Mouse (Mus musculus): Measurements from ENCODE around the gene Hist2h4.

Hist2h4 gene

DNA sequence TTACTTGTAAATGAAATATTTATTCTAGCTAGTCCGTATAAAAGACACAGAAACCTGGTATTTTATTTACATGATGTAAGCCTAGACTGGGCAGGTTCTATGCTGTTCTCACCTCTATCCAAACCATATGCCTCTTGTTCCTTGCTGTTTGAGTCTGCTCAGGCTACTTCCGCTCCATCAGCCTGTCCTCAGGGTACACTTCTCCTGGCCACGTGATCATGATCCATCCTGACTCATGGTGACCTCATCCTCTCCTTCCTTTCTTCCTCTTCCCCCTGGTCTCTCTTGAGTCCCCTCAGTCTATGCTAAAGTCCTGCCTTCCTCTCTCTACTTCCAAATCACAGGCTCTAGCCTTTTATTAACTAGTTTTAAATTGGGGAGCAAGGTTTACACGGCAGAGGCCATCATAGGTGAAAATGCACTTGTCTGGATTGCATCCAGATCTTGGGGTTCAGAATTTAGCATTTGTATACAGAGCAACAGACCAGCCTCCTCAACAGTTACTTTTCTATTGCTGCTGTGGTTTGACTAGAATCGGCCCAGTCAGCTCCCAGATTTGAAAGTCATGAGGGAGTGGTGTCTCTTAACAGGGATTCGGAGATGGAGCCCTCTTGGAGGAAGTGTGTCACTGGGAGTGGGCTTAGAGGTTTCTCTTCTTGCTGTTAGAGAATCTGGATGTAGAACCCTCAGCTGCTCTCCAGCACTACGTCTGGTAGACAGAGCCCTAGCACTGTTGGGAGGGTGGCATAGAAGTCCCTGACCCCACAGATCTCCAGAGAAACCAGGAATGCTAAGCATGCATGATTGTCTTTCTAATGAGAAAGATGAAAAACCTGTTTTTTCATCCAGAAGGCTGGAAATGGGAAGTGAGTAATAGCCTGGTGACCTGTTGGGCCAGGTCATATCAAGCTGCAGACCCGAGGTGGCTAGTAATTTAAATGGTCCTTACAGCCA is 36.1 kb downstream of the Hist2h4 start:
- DNase-seq (ENCODE audit: low read depth, low spot score): no peak

DNA sequence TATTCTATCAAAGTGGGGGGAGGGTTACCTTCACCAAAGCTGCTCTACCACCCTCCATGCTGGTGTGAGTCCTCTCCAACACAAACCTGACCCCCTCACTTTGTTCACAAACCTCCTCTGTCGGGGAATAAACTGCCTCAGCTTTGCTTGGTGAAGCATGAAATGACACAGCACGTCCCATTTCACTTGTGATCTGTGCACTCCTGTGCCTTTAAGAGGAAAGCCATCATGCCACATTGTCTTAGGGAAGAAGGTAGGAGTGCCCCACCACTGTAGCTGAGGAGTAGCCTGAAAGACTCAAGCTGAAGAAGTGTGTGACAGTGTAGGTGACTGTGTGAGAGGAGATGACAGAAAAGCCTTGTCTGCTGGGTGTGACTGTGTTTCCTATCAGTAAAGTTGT is 37.7 kb downstream of the Hist2h4 start:
- no peak for DNase-seq (ENCODE audit: low read depth, low spot score)

DNA sequence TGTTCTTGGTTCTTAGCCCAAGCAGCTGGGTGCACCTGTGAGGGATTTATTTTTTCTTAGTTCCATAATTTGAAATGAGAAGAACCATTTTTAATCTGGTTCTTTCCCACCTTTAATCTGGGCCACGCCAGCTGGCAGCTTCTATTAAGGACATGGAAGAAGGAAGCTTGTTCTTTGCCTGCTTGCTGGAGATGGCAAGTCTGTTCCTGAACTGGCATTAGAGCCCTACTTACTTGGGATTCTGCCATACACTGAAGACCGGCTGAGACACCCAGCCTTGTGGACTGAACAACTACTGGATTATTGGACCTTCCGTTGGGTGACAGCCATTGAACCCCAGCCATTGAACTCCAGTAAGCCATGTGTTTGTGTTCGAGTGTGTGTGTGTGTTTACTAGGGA is 40.3 kb downstream of the Hist2h4 start:
- no peak for DNase-seq (ENCODE audit: low read depth, low spot score)

DNA sequence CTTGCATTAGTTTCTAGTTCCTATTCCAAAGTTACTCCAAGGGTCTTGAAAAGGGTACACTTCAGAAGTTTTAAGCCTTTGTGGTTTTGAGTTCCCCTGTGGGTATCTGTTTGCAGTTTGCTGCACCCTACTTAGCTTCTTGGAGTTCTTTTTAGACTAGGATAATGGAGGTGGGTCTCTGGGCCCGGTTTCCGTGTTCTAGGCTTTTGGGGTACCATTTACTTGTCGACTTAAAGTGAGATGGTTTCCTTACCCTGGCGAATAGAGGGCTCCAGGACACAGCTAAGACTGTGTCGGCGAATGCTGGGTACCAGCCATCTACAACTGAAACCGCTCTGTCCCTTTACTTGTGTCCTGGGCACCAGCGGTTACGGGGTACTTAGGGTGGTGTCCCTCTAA is 41.5 kb downstream of the Hist2h4 start:
- no peak for DNase-seq (ENCODE audit: low read depth, low spot score)

DNA sequence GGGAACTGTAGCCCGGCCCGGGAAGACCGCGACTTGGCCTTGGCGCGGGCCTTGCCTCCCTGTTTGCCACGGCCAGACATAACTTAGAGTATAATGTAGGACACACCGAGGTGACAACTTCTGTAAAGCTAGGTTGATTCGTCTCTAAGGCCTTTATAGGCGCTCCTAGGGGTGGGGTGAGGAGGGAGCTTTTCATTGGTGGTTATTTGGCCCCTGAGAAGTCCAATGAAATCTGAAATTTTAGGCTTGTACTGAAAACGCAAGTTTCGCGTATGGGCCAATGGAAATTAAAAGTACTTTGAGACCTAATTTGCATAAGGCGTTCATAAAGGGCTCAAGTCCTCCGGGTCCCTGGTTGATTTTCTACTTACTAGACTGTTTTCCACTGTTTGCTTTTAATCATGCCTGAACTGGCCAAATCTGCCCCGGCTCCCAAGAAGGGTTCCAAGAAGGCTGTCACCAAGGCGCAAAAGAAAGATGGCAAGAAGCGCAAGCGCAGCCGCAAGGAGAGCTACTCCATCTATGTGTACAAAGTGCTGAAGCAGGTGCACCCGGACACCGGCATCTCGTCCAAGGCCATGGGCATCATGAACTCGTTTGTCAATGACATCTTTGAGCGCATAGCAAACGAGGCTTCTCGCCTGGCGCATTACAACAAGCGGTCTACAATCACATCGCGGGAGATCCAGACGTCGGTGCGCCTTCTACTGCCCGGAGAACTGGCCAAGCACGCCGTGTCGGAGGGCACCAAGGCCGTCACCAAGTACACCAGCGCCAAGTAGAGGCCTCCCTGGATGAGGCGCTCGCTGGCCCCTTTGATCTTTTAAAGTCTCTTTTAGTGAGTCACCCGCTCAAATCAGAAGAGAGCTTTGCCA is 42.1 kb downstream of the Hist2h4 start, which contains the start of the genes Hist2h2ac and Hist2h2be:
Gene Hist2h2ac (minus strand): TSS at position 116 of the 875 bp plus-strand sequence.
Gene Hist2h2be (plus strand): TSS at position 355 of the 875 bp plus-strand sequence.
- peak; percentile 95 for DNase-seq (ENCODE audit: low read depth, low spot score)

DNA sequence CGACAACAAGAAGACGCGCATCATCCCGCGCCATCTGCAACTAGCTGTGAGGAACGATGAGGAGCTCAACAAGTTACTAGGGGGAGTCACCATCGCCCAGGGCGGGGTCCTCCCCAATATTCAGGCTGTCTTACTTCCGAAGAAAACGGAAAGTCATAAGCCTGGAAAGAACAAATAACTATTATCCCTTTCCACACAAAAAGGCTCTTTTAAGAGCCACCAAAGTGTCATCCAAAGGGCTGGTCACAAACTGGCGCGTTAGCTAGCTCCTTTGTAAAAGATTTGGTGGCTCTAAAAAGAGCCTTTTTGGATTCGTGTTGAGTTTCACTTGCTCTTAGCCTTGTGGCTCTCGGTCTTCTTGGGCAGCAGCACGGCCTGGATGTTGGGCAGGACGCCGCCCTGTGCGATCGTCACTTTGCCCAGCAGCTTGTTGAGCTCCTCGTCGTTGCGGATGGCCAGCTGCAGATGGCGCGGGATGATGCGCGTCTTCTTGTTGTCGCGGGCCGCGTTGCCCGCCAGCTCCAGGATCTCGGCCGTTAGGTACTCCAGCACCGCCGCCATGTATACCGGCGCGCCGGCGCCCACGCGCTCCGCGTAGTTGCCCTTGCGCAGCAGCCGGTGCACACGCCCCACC is 42.9 kb downstream of the Hist2h4 start:
- DNase-seq (ENCODE audit: low read depth, low spot score): peak; percentile 69

DNA sequence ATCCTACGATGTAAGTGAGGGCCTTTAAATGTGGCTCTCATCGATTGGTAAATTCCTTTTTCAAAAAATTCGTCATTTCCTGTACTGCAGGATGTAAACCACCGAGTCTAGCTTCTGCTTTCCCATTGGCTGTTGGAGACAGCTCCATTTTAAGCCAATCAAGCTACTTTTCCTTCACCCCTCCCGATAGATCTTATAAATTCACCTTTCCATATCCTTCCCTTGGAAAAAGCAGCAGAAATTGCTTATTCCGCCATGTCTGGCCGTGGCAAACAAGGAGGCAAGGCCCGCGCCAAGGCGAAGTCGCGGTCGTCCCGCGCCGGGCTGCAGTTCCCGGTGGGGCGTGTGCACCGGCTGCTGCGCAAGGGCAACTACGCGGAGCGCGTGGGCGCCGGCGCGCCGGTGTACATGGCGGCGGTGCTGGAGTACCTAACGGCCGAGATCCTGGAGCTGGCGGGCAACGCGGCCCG is 43.4 kb downstream of the Hist2h4 start, which contains the start of the genes Bola1 and Hist2h2ab:
Gene Bola1 (minus strand): TSS at position 49 of the 470 bp plus-strand sequence.
Gene Hist2h2ab (plus strand): TSS at position 205 of the 470 bp plus-strand sequence.
- peak; percentile 92 for DNase-seq (ENCODE audit: low read depth, low spot score)

DNA sequence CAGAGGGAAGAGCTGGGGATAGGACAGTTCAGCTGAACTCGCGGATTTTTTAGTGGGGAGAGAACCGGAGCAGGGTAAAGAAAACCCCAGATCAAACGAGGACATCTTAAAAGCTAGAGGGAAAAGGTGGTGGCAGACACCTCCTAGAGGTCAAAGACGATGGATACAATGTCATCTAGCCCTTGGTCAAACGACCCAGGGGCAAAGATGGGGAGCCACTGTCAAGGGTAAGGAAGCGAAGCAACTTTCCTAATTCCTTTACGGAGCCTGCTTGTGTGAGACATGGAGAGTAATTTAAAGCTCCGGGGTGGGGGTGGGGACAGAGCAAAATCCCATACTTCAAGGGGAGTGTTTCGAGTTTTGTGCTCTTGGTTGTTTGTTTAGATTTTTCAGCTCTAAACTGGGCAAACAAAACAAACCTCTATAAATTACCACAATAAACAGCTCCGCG is 43.9 kb downstream of the Hist2h4 start:
- no peak for DNase-seq (ENCODE audit: low read depth, low spot score)

Data from CD4-positive helper T cell, adult 2 months (primary cell).